ENCODE assay signal across 8 mouse cellular contexts in genomic region chrX:53670294-53670693, GRCm38 (mm10). TPM values are rescaled to one million over a fixed set of nuclear protein-coding genes. Genes with fewer than 3 reads are reported as not detected.
DNase-seq lines count a peak whose midpoint lies in the region; ATAC-seq lines count a peak whose summit lies in the region.

TSS of gene Rtl8b (minus strand) at chrX:53670408.

- peak; percentile 90 for DNase-seq in NIH3T3 (ENCODE audit: low read depth)
- DNase-seq in cerebellum, adult 9-11 months: peak; percentile 92
- peak; percentile 49 to 63 for DNase-seq in frontal cortex, postnatal 25 days (ENCODE audit: low spot score in 2 of 2)
- DNase-seq in layer of hippocampus, postnatal 14 days (ENCODE audit: low spot score in 2 of 2): peak; percentile 64 to 89
- DNase-seq in lung, postnatal 10 days: peak; percentile 90
- DNase-seq in ovary, postnatal 14 days (ENCODE audit: low spot score): peak; percentile 58
- peak; percentile 51 to 57 for DNase-seq in thymus, postnatal 10 days (ENCODE audit: low spot score in 2 of 2)

- H3K4me3 ChIP-seq in hindbrain, embryonic 13.5 days: peak within 1 kb of the TSS; percentile 33

- H3K36me3 ChIP-seq in hindbrain, embryonic 13.5 days: no peaks in the 10 kb centered on the region

- H3K9ac ChIP-seq in hindbrain, embryonic 13.5 days: peak within 1 kb of the TSS; percentile 51; the same call in 1 of the 2 replicates

- H3K4me2 ChIP-seq in hindbrain, embryonic 13.5 days: peak within 1 kb of the TSS; percentile 52

- H3K27ac ChIP-seq in hindbrain, embryonic 13.5 days: peak within 1 kb of the TSS; percentile 85

- no peaks in the 10 kb centered on the region for H3K9me3 ChIP-seq in hindbrain, embryonic 13.5 days

- no peaks in the 10 kb centered on the region for H3K4me1 ChIP-seq in hindbrain, embryonic 13.5 days (replicated peaks)

- 15% methylated on average over 13 of the region's 15 CpGs for WGBS in hindbrain, embryonic 13.5 days

- peak; percentile 97 for ATAC-seq in hindbrain, embryonic 13.5 days (ENCODE audit: low FRiP score)

- H3K27me3 ChIP-seq in hindbrain, embryonic 13.5 days: no peaks in the 10 kb centered on the region

RNA-seq across cellular contexts. Expression of gene Rtl8b, which starts in this region (rescaled TPM):
- polyA plus RNA-seq in hindbrain, embryonic 13.5 days (2015; fragmentation: Nextera tagmentation; extraction: Ambion mirVana): 154 and 172 TPM in 2 replicates
- 100 to 1,000 TPM; 184 to 221 TPM for total RNA-seq in layer of hippocampus, postnatal 14 days (2021)

Comparison
In these comparisons a context has a peak if more than half of its experiments do, and no peak if none do; other contexts are left out.
1. Peak in every context shown above with its lines: DNase-seq, ATAC-seq, H3K4me3 ChIP-seq and H3K27ac ChIP-seq.